Mouse (Mus musculus) thymus, adult 2 months (tissue): Measurements from ENCODE around the gene Usp36.

ENCODE experiments used
- CTCF ChIP-seq: fragments of 200-500 bp; IDR thresholded peaks from 2 replicates; pipeline ENCODE4 v1.5.1; 2012; ENCODE audit warnings: mild to moderate bottlenecking, control low read depth, low read length, moderate library complexity, borderline replicate concordance; ENCODE audit not compliant: control insufficient read depth, poor library complexity, insufficient read depth; ENCODE audit errors: extremely low read depth
- POLR2A ChIP-seq: fragments of 200-500 bp; IDR thresholded peaks from 2 replicates; pipeline ENCODE4 v1.6.1; 2012; ENCODE audit warnings: mild to moderate bottlenecking, low read length, control low read depth, moderate library complexity; ENCODE audit not compliant: control insufficient read depth, poor library complexity, insufficient read depth; ENCODE audit errors: extremely low read depth

- TF ChIP-seq CTCF = no peak
- TF ChIP-seq POLR2A = 0 out of 2 replicates have a peak, but pooled peaks have one; percentile 17
Measured at GRCm38 (mm10) chr11:118260081-118260480, 30.0 kb downstream of the Usp36 start.
